In genomic region chr8:79374410-79374809, GRCm38 (mm10) we compare ENCODE assay signal across 7 mouse cellular contexts. TPM values are rescaled to one million over a fixed set of nuclear protein-coding genes. Genes with fewer than 3 reads are reported as not detected.
DNase-seq lines count a peak whose midpoint lies in the region; ATAC-seq and TF ChIP-seq lines count a peak whose summit lies in the region.

No protein-coding gene starts in this region.

- no peak for TF ChIP-seq EP300 in liver, embryonic 14.5 days (IDR thresholded peaks at IDR 0.05; ENCODE audit: low read depth)

- no peak overlapping the region for H3K27ac ChIP-seq in kidney, postnatal 0 days
- peak overlapping the region; percentile 16; the same call in 1 of the 2 replicates for H3K27ac ChIP-seq in embryonic facial prominence, embryonic 14.5 days (replicated peaks; ENCODE audit: low read depth, low read length)
- H3K27ac ChIP-seq in liver, embryonic 14.5 days: no peak overlapping the region

- H3K27me3 ChIP-seq in kidney, postnatal 0 days (ENCODE audit: insufficient read depth, low read length): no peaks in the 10 kb centered on the region
- H3K27me3 ChIP-seq in embryonic facial prominence, embryonic 14.5 days (replicated peaks; ENCODE audit: control insufficient read depth, insufficient read depth, low read length): no peaks in the 10 kb centered on the region
- H3K27me3 ChIP-seq in liver, embryonic 14.5 days (ENCODE audit: control insufficient read depth, insufficient read depth, low read length): no peaks in the 10 kb centered on the region

- no peak overlapping the region for H3K4me3 ChIP-seq in kidney, postnatal 0 days (replicated peaks; ENCODE audit: low read depth, low read length)
- H3K4me3 ChIP-seq in embryonic facial prominence, embryonic 14.5 days (ENCODE audit: low read depth, low read length): no peak overlapping the region
- H3K4me3 ChIP-seq in liver, embryonic 14.5 days (ENCODE audit: insufficient read depth in 1 of 2, low read depth in 2 of 2, low read length in 2 of 2): no peak overlapping the region

- no peak overlapping the region for H3K9ac ChIP-seq in kidney, postnatal 0 days (ENCODE audit: low read depth, low read length)
- H3K9ac ChIP-seq in embryonic facial prominence, embryonic 14.5 days (ENCODE audit: low read depth, low read length): no peak overlapping the region
- H3K9ac ChIP-seq in liver, embryonic 14.5 days (replicated peaks): no peak overlapping the region

- no peak for ATAC-seq in kidney, postnatal 0 days (replicated peaks; ENCODE audit: low FRiP score, low read depth)
- no peak for ATAC-seq in embryonic facial prominence, embryonic 14.5 days (ENCODE audit: low read depth)
- ATAC-seq in liver, embryonic 14.5 days (ENCODE audit: insufficient read depth): no peak

- no peak for DNase-seq in kidney, postnatal 0 days (ENCODE audit: low spot score)
- DNase-seq in kidney, postnatal 4 days: no peak
- peak; percentile 36 to 37 for DNase-seq in cerebellum, adult 18-20 months
- no peak for DNase-seq in embryonic facial prominence, embryonic 14.5 days (ENCODE audit: low spot score)
- no peak for DNase-seq in liver, embryonic 14.5 days (ENCODE audit: low read depth in 3 of 3, low spot score in 3 of 3)
- no peak for DNase-seq in ovary, postnatal 14 days (ENCODE audit: low spot score)
- DNase-seq in layer of hippocampus, adult 8-10 months (ENCODE audit: low spot score in 2 of 2): no peak

- peak overlapping the region; percentile 16; the same call in 1 of the 2 replicates for H3K4me2 ChIP-seq in kidney, postnatal 0 days (ENCODE audit: low read length)
- no peak overlapping the region for H3K4me2 ChIP-seq in embryonic facial prominence, embryonic 14.5 days (ENCODE audit: low read depth, low read length)
- H3K4me2 ChIP-seq in liver, embryonic 14.5 days (ENCODE audit: low read depth): peak overlapping the region; percentile 57

- peaks cover 16% of the 10 kb centered on the region for H3K4me1 ChIP-seq in kidney, postnatal 0 days (replicated peaks; ENCODE audit: insufficient read depth, low read length)
- H3K4me1 ChIP-seq in embryonic facial prominence, embryonic 14.5 days (ENCODE audit: control insufficient read depth, insufficient read depth, low read length): peaks cover 20% of the 10 kb centered on the region; the same call in 1 of the 2 replicates
- peaks cover 18 to 32% of the 10 kb centered on the region in 2 experiments for H3K4me1 ChIP-seq in liver, embryonic 14.5 days (replicated peaks; ENCODE audit: control insufficient read depth in 2 of 2, insufficient read depth in 2 of 2, low read length in 1 of 2)

- peaks cover 21% of the 10 kb centered on the region; the same call in 1 of the 2 replicates for H3K36me3 ChIP-seq in kidney, postnatal 0 days (ENCODE audit: insufficient read depth, low read length)
- peaks cover 35% of the 10 kb centered on the region for H3K36me3 ChIP-seq in embryonic facial prominence, embryonic 14.5 days (ENCODE audit: control insufficient read depth, insufficient read depth, low read length)
- no peaks in the 10 kb centered on the region for H3K36me3 ChIP-seq in liver, embryonic 14.5 days (replicated peaks; ENCODE audit: control insufficient read depth, insufficient read depth, low read depth)

- no peak for TF ChIP-seq CTCF in kidney, postnatal 0 days (IDR thresholded peaks at IDR 0.05; ENCODE audit: low read depth)
- no peak for TF ChIP-seq CTCF in liver, embryonic 14.5 days (IDR thresholded peaks at IDR 0.05; ENCODE audit: low read depth)

- no peaks in the 10 kb centered on the region for H3K9me3 ChIP-seq in kidney, postnatal 0 days (replicated peaks; ENCODE audit: low read length)
- no peaks in the 10 kb centered on the region for H3K9me3 ChIP-seq in embryonic facial prominence, embryonic 14.5 days (ENCODE audit: control insufficient read depth, low read length)
- no peaks in the 10 kb centered on the region for H3K9me3 ChIP-seq in liver, embryonic 14.5 days (ENCODE audit: control insufficient read depth, low read length)

- 46% methylated on average over 5 of the region's 5 CpGs for WGBS in kidney, postnatal 0 days
- 60% methylated on average over 5 of the region's 5 CpGs for WGBS in embryonic facial prominence, embryonic 14.5 days
- 22% methylated on average over 5 of the region's 5 CpGs for WGBS in liver, embryonic 14.5 days (ENCODE audit: insufficient replicate concordance)

RNA-seq across cellular contexts. Expression of gene Smad1, which starts 24.9 kb away (rescaled TPM):
- polyA plus RNA-seq in kidney, postnatal 0 days (2015; fragmentation: Nextera tagmentation; extraction: Ambion mirVana): 34.3 and 36.6 TPM in 2 replicates
- polyA plus RNA-seq in embryonic facial prominence, embryonic 14.5 days (2014; fragmentation: Nextera tagmentation; extraction: Ambion mirVana): 59.4 and 64.7 TPM in 2 replicates
- 3.1 and 4.1 TPM in 2 replicates for polyA plus RNA-seq in liver, embryonic 14.5 days (2012; rRNA removed)
- polyA plus RNA-seq in liver, embryonic 14.5 days (2014; fragmentation: Nextera tagmentation; extraction: Ambion mirVana): 4.5 and 6.0 TPM in 2 replicates
- total RNA-seq in layer of hippocampus, adult 8-10 months (2022): 10 to 100 TPM; 22.4 to 30.8 (median 24.9) TPM

Comparison
In these comparisons a context has a peak if more than half of its experiments do, and no peak if none do; other contexts are left out.
1. DNase-seq: peak in cerebellum, adult 18-20 months (2 of 2); none in kidney, postnatal 0 days (single experiment), kidney, postnatal 4 days (0 of 2), embryonic facial prominence, embryonic 14.5 days (single experiment), liver, embryonic 14.5 days (0 of 3), ovary, postnatal 14 days (single experiment) and layer of hippocampus, adult 8-10 months (0 of 2).